ENCODE assay signal across 25 mouse cellular contexts in the genomic region with DNA sequence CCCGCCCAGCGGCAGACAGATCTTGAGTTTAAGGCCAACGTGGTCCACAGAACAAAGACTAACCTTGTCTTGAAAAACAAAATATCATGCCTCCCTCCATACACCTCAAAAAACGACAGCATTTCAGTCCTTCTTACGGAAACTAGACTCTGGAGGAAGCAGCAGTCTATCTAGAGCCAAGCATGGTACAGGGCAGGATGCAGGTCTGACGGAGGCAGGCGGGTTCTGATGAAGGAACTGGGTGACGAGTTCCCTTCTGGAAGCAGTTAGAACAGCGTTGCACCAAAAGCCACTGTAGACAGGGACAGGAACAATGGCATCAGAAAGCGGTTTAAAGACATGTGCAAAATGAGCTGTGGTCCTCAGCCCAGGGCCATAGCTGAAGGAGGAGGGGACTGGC. TPM values are rescaled to one million over a fixed set of nuclear protein-coding genes. Genes with fewer than 3 reads are reported as not detected.
DNase-seq lines count a peak whose midpoint lies in the region; ATAC-seq and TF ChIP-seq lines count a peak whose summit lies in the region.
"Had no signal": no experiment of that assay in that cellular context is flagged by ENCODE, and none has a peak within 500 bp of the region (broad histone marks: within the 10 kb centered on the region; RNA-seq: fewer than 3 reads in every experiment).

No protein-coding gene starts in this region.

- ATAC-seq in megakaryocyte, adult 5-6 weeks (ENCODE audit: poor library complexity, severe bottlenecking), result no peak
- ATAC-seq in common myeloid progenitor, adult 5-6 weeks (replicated peaks; ENCODE audit: low read depth, poor library complexity, severe bottlenecking), result peak; percentile 43
- ATAC-seq: forebrain, embryonic 14.5 days; intestine, embryonic 16.5 days; midbrain, embryonic 16.5 days had no signal

- peak overlapping the region; percentile 34 for H3K4me3 ChIP-seq in megakaryocyte, embryonic 14.5 days (replicated peaks)
- peak overlapping the region; percentile 22 for H3K4me3 ChIP-seq in ES-Bruce4 (ENCODE audit: low read depth, low read length)
- H3K4me3 ChIP-seq: heart, embryonic 13.5 days; hindbrain, embryonic 15.5 days; left cerebral cortex, adult 2 months; limb, embryonic 15.5 days; myocyte; neural tube, embryonic 15.5 days had no signal

- H3K27me3 ChIP-seq in megakaryocyte, embryonic 14.5 days (replicated peaks), result no peaks in the 10 kb centered on the region
- no peaks in the 10 kb centered on the region for H3K27me3 ChIP-seq in ES-Bruce4 (ENCODE audit: control insufficient read depth, insufficient read depth, low read length, poor library complexity, severe bottlenecking)
- H3K27me3 ChIP-seq: heart, embryonic 13.5 days; hindbrain, embryonic 15.5 days; limb, embryonic 15.5 days; neural tube, embryonic 15.5 days had no signal

- H3K36me3 ChIP-seq in megakaryocyte, embryonic 14.5 days (replicated peaks; ENCODE audit: low read length), result peaks cover 26% of the 10 kb centered on the region
- no peaks in the 10 kb centered on the region for H3K36me3 ChIP-seq in ES-Bruce4 (ENCODE audit: control insufficient read depth, insufficient read depth, low read length, poor library complexity, severe bottlenecking)
- H3K36me3 ChIP-seq: heart, embryonic 13.5 days; hindbrain, embryonic 15.5 days; limb, embryonic 15.5 days had no signal

- H3K27ac ChIP-seq in ES-Bruce4 (ENCODE audit: insufficient read depth, low read length), result peak overlapping the region; percentile 68
- H3K27ac ChIP-seq: hindbrain, embryonic 15.5 days; left cerebral cortex, adult 2 months; limb, embryonic 15.5 days; liver, embryonic 14.5 days; neural tube, embryonic 15.5 days had no signal

- DNase-seq in kidney, postnatal 4 days, result no peak
- DNase-seq in urinary bladder, postnatal 36 days (ENCODE audit: low spot score in 2 of 2), result no peak
- no peak for DNase-seq in ovary, postnatal 14 days (ENCODE audit: low spot score)
- DNase-seq: adrenal gland, postnatal 14 days; cerebellum, adult 2 months; cerebellum, postnatal 36 days; kidney, adult 9 months; kidney, postnatal 14 days; left cerebral cortex, postnatal 4 days; lung, embryonic 14.5 days; thymus, adult 2 months had no signal

- no peak for TF ChIP-seq POLR2A in ES-Bruce4 (IDR thresholded peaks at IDR 0.05; ENCODE audit: insufficient read depth, low read length)

- H3K9me3 ChIP-seq in megakaryocyte, embryonic 14.5 days, result no peaks in the 10 kb centered on the region
- H3K9me3 ChIP-seq in ES-Bruce4 (replicated peaks; ENCODE audit: control insufficient read depth, insufficient read depth, low read length, poor library complexity, severe bottlenecking), result no peaks in the 10 kb centered on the region
- H3K9me3 ChIP-seq: heart, embryonic 13.5 days; hindbrain, embryonic 15.5 days; limb, embryonic 15.5 days; neural tube, embryonic 15.5 days had no signal

- H3K4me1 ChIP-seq in megakaryocyte, embryonic 14.5 days, result peaks cover 69% of the 10 kb centered on the region
- H3K4me1 ChIP-seq in ES-Bruce4 (ENCODE audit: control insufficient read depth, insufficient read depth, low read length), result peaks cover 9% of the 10 kb centered on the region

- no peak for TF ChIP-seq EP300 in ES-Bruce4 (IDR thresholded peaks at IDR 0.05; ENCODE audit: insufficient read depth, low read depth, low read length)

- 0 out of 2 replicates have a peak overlapping the region, but pooled peaks have one; percentile 1 for H3K9ac ChIP-seq in ES-Bruce4 (ENCODE audit: low read depth, poor library complexity, severe bottlenecking)
- H3K9ac ChIP-seq: heart, embryonic 13.5 days; hindbrain, embryonic 15.5 days; limb, embryonic 15.5 days; liver, embryonic 14.5 days; lung, embryonic 14.5 days; neural tube, embryonic 15.5 days had no signal

- no peak for TF ChIP-seq CTCF in ES-Bruce4 (IDR thresholded peaks at IDR 0.05; ENCODE audit: low read depth, low read length)

RNA-seq across cellular contexts. Expression of a gene that starts 5.1 kb away (rescaled TPM):
- 367 and 525 TPM in 2 replicates for polyA plus RNA-seq in megakaryocyte, embryonic 14.5 days (2012; ENCODE audit: insufficient read depth, low replicate concordance)
- 71.2 and 79.5 TPM in 2 replicates for total RNA-seq in megakaryocyte, adult 5-6 weeks (2015)
- total RNA-seq in megakaryocyte, adult 5-6 weeks (2017), result 75.3 and 77.6 TPM in 2 replicates
- 255 and 287 TPM in 2 replicates for polyA plus RNA-seq in ES-Bruce4 (2011; ENCODE audit: insufficient read depth, insufficient read length, low read depth, missing spikeins)
- 198 and 245 TPM in 2 replicates for total RNA-seq in common myeloid progenitor, adult 5-6 weeks (2017)

RNA-seq across cellular contexts. Expression of a gene that starts 28.1 kb away (rescaled TPM):
- 15.5 and 56.2 TPM in 2 replicates for polyA plus RNA-seq in megakaryocyte, embryonic 14.5 days (2012; ENCODE audit: insufficient read depth, low replicate concordance)
- total RNA-seq in megakaryocyte, adult 5-6 weeks (2015), result 168 and 194 TPM in 2 replicates
- 167 and 196 TPM in 2 replicates for total RNA-seq in megakaryocyte, adult 5-6 weeks (2017)
- 43.7 and 46.1 TPM in 2 replicates for polyA plus RNA-seq in ES-Bruce4 (2011; ENCODE audit: insufficient read depth, insufficient read length, low read depth, missing spikeins)
- 194 and 220 TPM in 2 replicates for total RNA-seq in common myeloid progenitor, adult 5-6 weeks (2017)
